Mouse (Mus musculus) naive thymus-derived CD4-positive, alpha-beta T cell, adult 5 months (primary cell): ENCODE data around the gene Cd83. TPM values are rescaled to one million over a fixed set of nuclear protein-coding genes. Genes with fewer than 3 reads are reported as not detected.

Experiments used
- polyA plus RNA-seq: library from polyadenylated mRNA; unstranded; fragments of 100-300 nt; shearing (Covaris generic); gene quantifications from one replicate; pipeline ENCODE4 v1.2.1, GENCODE M21; 2017

Gene Cd83
- polyA plus RNA-seq = 10.9 TPM

DNA sequence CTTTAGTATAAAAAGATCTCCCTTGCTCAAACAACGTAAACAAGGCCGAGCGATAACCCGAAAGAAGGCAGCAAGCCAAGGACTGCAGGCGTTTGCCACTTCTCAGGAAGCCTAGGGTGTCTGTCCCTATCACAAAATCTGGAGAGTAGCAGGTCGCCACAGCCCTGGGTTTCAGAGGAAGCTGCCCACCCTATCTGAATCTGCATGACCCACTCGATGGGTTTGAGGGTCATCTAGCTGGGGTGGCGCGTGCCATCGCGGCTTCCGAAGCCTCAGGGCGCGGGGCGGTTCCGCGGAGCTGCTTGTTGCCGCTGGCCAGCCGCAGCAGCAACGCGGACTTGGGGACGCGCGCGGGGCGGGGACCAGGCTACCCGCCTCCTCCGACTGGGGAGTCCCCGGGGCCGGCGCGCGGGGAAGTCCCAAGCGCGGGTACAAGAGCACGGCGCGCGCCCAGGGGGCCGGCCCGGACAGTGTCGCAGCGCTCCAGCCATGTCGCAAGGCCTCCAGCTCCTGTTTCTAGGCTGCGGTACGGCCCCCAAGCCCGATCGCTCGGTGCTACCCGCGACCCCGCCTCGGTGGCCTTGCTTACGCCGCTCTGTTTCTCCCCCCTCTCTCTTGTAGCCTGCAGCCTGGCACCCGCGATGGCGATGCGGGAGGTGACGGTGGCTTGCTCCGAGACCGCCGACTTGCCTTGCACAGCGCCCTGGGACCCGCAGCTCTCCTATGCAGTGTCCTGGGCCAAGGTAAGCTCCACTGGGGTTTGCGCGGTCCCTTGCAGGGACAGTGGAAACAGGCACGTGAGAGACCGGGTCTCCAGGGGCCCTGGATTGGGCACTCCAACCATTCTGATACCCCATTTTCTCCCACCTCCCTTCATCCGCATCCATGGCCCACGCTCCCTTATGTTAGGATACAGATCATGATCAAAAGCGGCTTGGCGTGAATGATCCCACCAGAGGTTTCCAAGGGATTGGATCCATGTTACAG is at the start of gene Cd83:
Cd83 (plus strand) TSS at position 51 of the 987 bp plus-strand sequence.

Other genes starting within 250 kb of the Cd83 start
- 36.5 TPM for gene Mcur1, start 224.6 kb upstream of the Cd83 start, polyA plus RNA-seq
- gene Rnf182, start 169.1 kb upstream of the Cd83 start, polyA plus RNA-seq = not detected